Comparison of ENCODE assay signal across 15 mouse cellular contexts in genomic region chr16:24978226-24978625, GRCm38 (mm10).
"Had no signal": no experiment of that assay in that cellular context is flagged by ENCODE, and none has a peak within 500 bp of the region (broad histone marks: within the 10 kb centered on the region; RNA-seq: fewer than 3 reads in every experiment).

No protein-coding gene starts in this region.

- H3K4me2 ChIP-seq: limb, embryonic 15.5 days; liver, embryonic 12.5 days; lung, embryonic 14.5 days; midbrain, embryonic 12.5 days; stomach, embryonic 15.5 days had no signal

- ATAC-seq: liver, embryonic 12.5 days had no signal

- H3K36me3 ChIP-seq: liver, embryonic 12.5 days; midbrain, embryonic 12.5 days; stomach, embryonic 15.5 days had no signal

- H3K27ac ChIP-seq: kidney, postnatal 0 days; limb, embryonic 15.5 days; liver, embryonic 12.5 days; midbrain, embryonic 12.5 days; stomach, embryonic 15.5 days had no signal

- H3K9me3 ChIP-seq: limb, embryonic 15.5 days; liver, embryonic 12.5 days; midbrain, embryonic 12.5 days; stomach, embryonic 15.5 days had no signal

- H3K27me3 ChIP-seq: limb, embryonic 15.5 days; liver, embryonic 12.5 days; midbrain, embryonic 12.5 days; stomach, embryonic 15.5 days had no signal

- H3K9ac ChIP-seq: limb, embryonic 15.5 days; liver, embryonic 12.5 days; lung, embryonic 14.5 days; midbrain, embryonic 12.5 days; stomach, embryonic 15.5 days had no signal

- H3K4me3 ChIP-seq: limb, embryonic 15.5 days; liver, embryonic 12.5 days; midbrain, embryonic 12.5 days; stomach, embryonic 15.5 days had no signal

- H3K4me1 ChIP-seq: limb, embryonic 15.5 days; liver, embryonic 12.5 days; midbrain, embryonic 12.5 days; stomach, embryonic 15.5 days had no signal

- DNase-seq: kidney, adult 11 months; kidney, adult 9 months; layer of hippocampus, adult 9-11 months; layer of hippocampus, postnatal 36 days; lung, postnatal 10 days; lung, postnatal 4 days; retina, postnatal 1 day; thymus, adult 2 months; thymus, postnatal 25 days had no signal
